ENCODE assay signal across 14 mouse cellular contexts in the genomic region with DNA sequence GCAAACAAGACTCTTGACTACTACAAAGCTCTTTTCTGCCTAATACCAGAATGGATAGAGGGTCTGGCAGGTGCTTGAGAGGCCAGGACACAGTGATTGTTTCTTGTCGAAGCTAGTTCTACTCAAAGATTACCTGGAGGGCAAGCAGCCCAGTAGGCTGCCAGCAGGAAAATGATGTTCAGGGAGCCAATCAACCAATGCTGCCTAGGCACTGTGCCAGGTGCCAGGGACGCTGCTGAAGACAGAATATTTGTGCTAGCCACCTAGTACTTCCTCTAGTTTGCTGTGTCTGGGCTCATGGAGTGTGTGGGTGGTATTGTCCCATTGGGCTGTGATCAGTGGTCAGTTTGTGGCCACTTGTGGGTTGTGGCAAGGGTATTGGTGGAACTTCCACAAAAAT.
"Had no signal": no experiment of that assay in that cellular context is flagged by ENCODE, and none has a peak within 500 bp of the region (broad histone marks: within the 10 kb centered on the region; RNA-seq: fewer than 3 reads in every experiment).

No protein-coding gene starts in this region.

- H3K36me3 ChIP-seq: limb, embryonic 10.5 days; liver, embryonic 15.5 days; midbrain, embryonic 10.5 days; neural tube, embryonic 15.5 days had no signal

- H3K27ac ChIP-seq: left cerebral cortex, adult 2 months; limb, embryonic 10.5 days; liver, embryonic 15.5 days; midbrain, embryonic 10.5 days; neural tube, embryonic 15.5 days had no signal

- H3K4me3 ChIP-seq: left cerebral cortex, adult 2 months; limb, embryonic 10.5 days; liver, embryonic 15.5 days; midbrain, embryonic 10.5 days; myocyte; neural tube, embryonic 15.5 days had no signal

- H3K9ac ChIP-seq: liver, embryonic 15.5 days; neural tube, embryonic 15.5 days had no signal

- H3K4me2 ChIP-seq: liver, embryonic 11.5 days; liver, embryonic 15.5 days; neural tube, embryonic 15.5 days had no signal

- DNase-seq: lung, adult 2 months; lung, postnatal 36 days; midbrain, embryonic 14.5 days; right cerebral cortex, adult 18-20 months; right cerebral cortex, postnatal 25 days; thymus, postnatal 4 days had no signal

- H3K4me1 ChIP-seq: limb, embryonic 10.5 days; liver, embryonic 15.5 days; neural tube, embryonic 15.5 days had no signal

- H3K9me3 ChIP-seq: limb, embryonic 10.5 days; liver, embryonic 15.5 days; midbrain, embryonic 10.5 days; neural tube, embryonic 15.5 days had no signal

- ATAC-seq: lung, postnatal 0 days had no signal

- H3K27me3 ChIP-seq: liver, embryonic 15.5 days had no signal
